Mouse (Mus musculus) kidney, adult 2 months (tissue): ENCODE measurements around the gene Nav1.

ENCODE experiments used
- CTCF ChIP-seq: fragments of 200-500 bp; conservative IDR thresholded peaks from 2 replicates; pipeline ENCODE4 v1.5.1; 2011; ENCODE audit warnings: low read depth, mild to moderate bottlenecking, control low read depth, low read length, moderate library complexity, mixed read lengths; ENCODE audit not compliant: insufficient read depth, insufficient read length
- POLR2A ChIP-seq: fragments of 200-500 bp; IDR thresholded peaks from one replicate; pipeline ENCODE4 v1.6.1; 2011; ENCODE audit warnings: low read depth, low read length, control low read depth

- TF ChIP-seq CTCF (no peak), POLR2A (no peak)
These were observed 42.2 kb downstream of the Nav1 start for GRCm38 (mm10) chr1:135564660-135565519.
